Mouse (Mus musculus): ENCODE results near the gene Fyttd1. TPM values are rescaled to one million over a fixed set of nuclear protein-coding genes. Genes with fewer than 3 reads are reported as not detected.

Fyttd1 gene
- polyA plus RNA-seq, 2 experiments, result 9.8 to 33.3 TPM

DNA sequence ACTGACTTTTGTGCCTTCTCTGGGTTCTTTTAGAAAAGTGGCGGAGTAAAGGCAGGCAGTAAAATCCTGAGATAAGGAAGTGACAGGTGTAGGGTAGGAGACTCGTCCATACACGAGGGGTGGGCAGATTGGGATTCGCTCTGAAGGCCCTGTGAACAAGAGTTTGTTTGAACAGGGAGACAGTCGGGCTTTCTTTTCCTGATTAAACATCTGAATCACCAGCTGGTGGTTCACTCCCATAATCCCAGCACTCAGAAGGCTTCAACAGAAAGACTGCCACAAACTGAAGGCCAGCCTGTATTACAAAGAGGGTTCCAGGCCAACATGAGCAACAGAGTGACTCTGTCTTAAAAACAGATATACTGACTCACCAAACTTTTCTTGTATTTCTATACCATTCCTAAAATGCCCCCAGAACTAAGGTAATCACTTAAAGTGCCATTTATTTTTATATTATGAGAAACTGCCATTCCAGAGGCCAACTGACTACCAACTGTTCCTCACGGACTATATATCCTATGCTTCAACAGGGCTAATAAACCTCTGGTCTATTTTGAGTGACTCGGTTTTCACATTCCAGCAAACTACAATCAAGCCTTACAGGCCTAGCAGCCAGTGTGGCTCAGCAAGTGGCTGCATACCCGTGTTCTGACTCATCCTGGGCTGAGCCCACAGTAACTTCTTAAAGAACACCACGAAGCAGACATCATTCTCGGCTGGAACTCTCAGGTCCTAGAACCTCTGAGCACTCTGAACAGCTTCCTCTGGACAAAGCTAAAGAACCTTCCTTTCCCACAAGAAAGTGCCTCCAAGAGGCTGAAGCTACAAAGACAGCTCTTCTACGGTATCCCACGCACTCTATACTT, 18.3 kb upstream of the Fyttd1 start:
- H3K9me3 ChIP-seq (ENCODE audit: control insufficient read depth, low read length), result no peaks in the 10 kb centered on the region
- H3K4me2 ChIP-seq (ENCODE audit: low read depth), result no peak overlapping the region
- no peaks in the 10 kb centered on the region for H3K27me3 ChIP-seq (ENCODE audit: control insufficient read depth, insufficient read depth, low read length)
- H3K4me1 ChIP-seq (replicated peaks; ENCODE audit: control insufficient read depth in 2 of 2, insufficient read depth in 2 of 2, low read length in 1 of 2), result peaks cover 0 to 6% of the 10 kb centered on the region in 2 experiments; a peak in 2 of 4 replicates
- H3K4me3 ChIP-seq (ENCODE audit: insufficient read depth in 1 of 2, low read depth in 2 of 2, low read length in 2 of 2), result no peak overlapping the region
- TF ChIP-seq CTCF (IDR thresholded peaks at IDR 0.05; ENCODE audit: low read depth) (no peak), EP300 (IDR thresholded peaks at IDR 0.05; ENCODE audit: low read depth) (no peak)
- no peak overlapping the region for H3K27ac ChIP-seq
- no peak overlapping the region for H3K9ac ChIP-seq (replicated peaks)
- ATAC-seq (ENCODE audit: insufficient read depth) (no peak), DNase-seq (ENCODE audit: low read depth in 3 of 3, low spot score in 3 of 3) (no peak)
- no peaks in the 10 kb centered on the region for H3K36me3 ChIP-seq (replicated peaks; ENCODE audit: control insufficient read depth, insufficient read depth, low read depth)
- 50% methylated on average over 12 of the region's 12 CpGs for WGBS (ENCODE audit: insufficient replicate concordance)

DNA sequence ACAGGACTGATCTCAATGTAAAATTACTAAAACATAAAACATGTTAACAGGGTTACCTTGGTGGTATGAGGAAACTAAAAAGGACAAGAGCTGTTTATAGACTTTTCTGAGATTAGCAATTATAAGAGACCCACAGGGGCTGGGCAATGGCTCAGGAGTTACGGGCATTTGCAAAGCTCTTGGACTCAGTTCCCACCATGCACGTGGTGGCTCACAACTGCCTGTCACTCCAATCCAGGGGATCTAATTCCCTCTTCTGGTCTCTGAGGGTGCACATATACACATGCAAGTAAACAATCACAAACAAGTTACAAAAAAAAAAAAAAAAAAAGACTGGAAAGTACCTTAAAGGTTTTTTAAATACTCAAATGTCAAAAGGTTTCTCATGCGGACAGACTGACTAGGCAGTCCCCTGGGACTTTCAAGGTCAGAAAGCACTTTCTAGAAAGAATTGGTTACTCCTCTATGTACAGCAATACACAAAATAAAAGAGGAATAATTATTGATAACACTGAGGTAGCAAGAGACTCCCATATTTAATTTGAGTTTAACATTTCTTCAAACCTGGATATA, 15.4 kb upstream of the Fyttd1 start:
- Histone ChIP-seq H3K4me2 (ENCODE audit: low read depth) (no peak overlapping the region), H3K36me3 (replicated peaks; ENCODE audit: control insufficient read depth, insufficient read depth, low read depth) (no peaks in the 10 kb centered on the region), H3K4me1 (replicated peaks; ENCODE audit: control insufficient read depth in 2 of 2, insufficient read depth in 2 of 2, low read length in 1 of 2) (no peaks in the 10 kb centered on the region; a peak in 1 of 4 replicates), H3K9ac (replicated peaks) (no peak overlapping the region), H3K27ac (no peak overlapping the region), H3K9me3 (ENCODE audit: control insufficient read depth, low read length) (no peaks in the 10 kb centered on the region), H3K27me3 (ENCODE audit: control insufficient read depth, insufficient read depth, low read length) (no peaks in the 10 kb centered on the region), H3K4me3 (ENCODE audit: insufficient read depth in 1 of 2, low read depth in 2 of 2, low read length in 2 of 2) (no peak overlapping the region)
- DNase-seq (ENCODE audit: low read depth in 3 of 3, low spot score in 3 of 3) (no peak), ATAC-seq (ENCODE audit: insufficient read depth) (no peak)
- TF ChIP-seq CTCF (IDR thresholded peaks at IDR 0.05; ENCODE audit: low read depth) (no peak), EP300 (IDR thresholded peaks at IDR 0.05; ENCODE audit: low read depth) (no peak)
- WGBS (ENCODE audit: insufficient replicate concordance), result 85% methylated on average over 3 of the region's 3 CpGs

DNA sequence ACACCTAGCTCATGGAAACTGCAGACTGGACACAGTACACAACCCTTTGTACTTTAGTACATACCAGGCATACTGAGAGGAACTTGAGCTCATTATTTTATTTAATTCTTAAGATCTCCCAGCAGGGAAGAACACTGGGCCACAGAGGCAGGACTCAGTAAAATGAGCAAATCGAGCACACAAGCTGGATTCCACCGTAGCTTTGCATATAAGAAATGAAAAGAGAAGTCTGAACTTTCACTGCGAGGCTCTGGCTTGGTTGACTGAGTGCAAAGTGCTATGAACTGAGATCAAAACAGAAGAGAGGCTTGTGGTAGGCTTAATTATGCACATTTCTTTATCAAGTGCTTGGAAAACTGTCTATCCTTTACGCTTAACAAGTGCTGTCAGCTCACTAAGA, 11.9 kb upstream of the Fyttd1 start:
- no peaks in the 10 kb centered on the region for H3K36me3 ChIP-seq (replicated peaks; ENCODE audit: control insufficient read depth, insufficient read depth, low read depth)
- no peak for DNase-seq (ENCODE audit: low read depth in 3 of 3, low spot score in 3 of 3)
- no peaks in the 10 kb centered on the region for H3K9me3 ChIP-seq (ENCODE audit: control insufficient read depth, low read length)
- TF ChIP-seq CTCF (IDR thresholded peaks at IDR 0.05; ENCODE audit: low read depth), result no peak
- TF ChIP-seq EP300 (IDR thresholded peaks at IDR 0.05; ENCODE audit: low read depth), result no peak
- H3K4me2 ChIP-seq (ENCODE audit: low read depth), result no peak overlapping the region
- no peak overlapping the region for H3K27ac ChIP-seq
- H3K4me3 ChIP-seq (ENCODE audit: insufficient read depth in 1 of 2, low read depth in 2 of 2, low read length in 2 of 2), result no peak overlapping the region
- H3K4me1 ChIP-seq (replicated peaks; ENCODE audit: control insufficient read depth in 2 of 2, insufficient read depth in 2 of 2, low read length in 1 of 2), result peaks cover 6 to 8% of the 10 kb centered on the region in 2 experiments
- WGBS (ENCODE audit: insufficient replicate concordance), result 72% methylated on average over 4 of the region's 4 CpGs
- no peak overlapping the region for H3K9ac ChIP-seq (replicated peaks)
- H3K27me3 ChIP-seq (ENCODE audit: control insufficient read depth, insufficient read depth, low read length), result no peaks in the 10 kb centered on the region
- no peak for ATAC-seq (ENCODE audit: insufficient read depth)

DNA sequence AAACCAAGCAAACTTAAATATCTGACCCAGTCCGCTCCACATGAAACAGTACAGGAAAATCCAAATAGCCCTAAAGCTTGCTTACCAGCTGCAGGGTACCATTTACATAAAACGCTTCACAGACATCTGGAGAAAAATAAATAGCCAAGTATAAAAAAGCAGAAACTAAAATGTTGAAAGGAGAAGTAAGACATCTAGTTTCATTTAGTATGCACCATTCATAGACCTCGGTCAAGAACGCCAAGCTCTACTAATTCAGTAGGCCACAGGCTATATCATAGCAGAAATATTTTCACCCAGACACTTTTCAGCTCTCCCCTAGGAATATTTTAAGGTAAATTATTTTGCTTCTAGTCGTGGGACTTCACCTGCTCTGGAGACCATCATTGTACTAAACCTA, 10.6 kb upstream of the Fyttd1 start:
- peak overlapping the region; percentile 94; the same call in 1 of the 2 replicates for H3K4me2 ChIP-seq (ENCODE audit: low read depth)
- no peak overlapping the region; a peak in 1 of 4 replicates for H3K4me3 ChIP-seq (ENCODE audit: insufficient read depth in 1 of 2, low read depth in 2 of 2, low read length in 2 of 2)
- 72% methylated on average over 5 of the region's 5 CpGs for WGBS (ENCODE audit: insufficient replicate concordance)
- H3K27ac ChIP-seq, result no peak overlapping the region
- H3K36me3 ChIP-seq (replicated peaks; ENCODE audit: control insufficient read depth, insufficient read depth, low read depth), result no peaks in the 10 kb centered on the region
- TF ChIP-seq CTCF (IDR thresholded peaks at IDR 0.05; ENCODE audit: low read depth) (no peak), EP300 (IDR thresholded peaks at IDR 0.05; ENCODE audit: low read depth) (no peak)
- no peaks in the 10 kb centered on the region for H3K9me3 ChIP-seq (ENCODE audit: control insufficient read depth, low read length)
- no peak overlapping the region for H3K9ac ChIP-seq (replicated peaks)
- no peaks in the 10 kb centered on the region for H3K27me3 ChIP-seq (ENCODE audit: control insufficient read depth, insufficient read depth, low read length)
- DNase-seq (ENCODE audit: low read depth in 3 of 3, low spot score in 3 of 3) (no peak), ATAC-seq (ENCODE audit: insufficient read depth) (no peak)
- H3K4me1 ChIP-seq (replicated peaks; ENCODE audit: control insufficient read depth in 2 of 2, insufficient read depth in 2 of 2, low read length in 1 of 2), result peaks cover 6 to 8% of the 10 kb centered on the region in 2 experiments

DNA sequence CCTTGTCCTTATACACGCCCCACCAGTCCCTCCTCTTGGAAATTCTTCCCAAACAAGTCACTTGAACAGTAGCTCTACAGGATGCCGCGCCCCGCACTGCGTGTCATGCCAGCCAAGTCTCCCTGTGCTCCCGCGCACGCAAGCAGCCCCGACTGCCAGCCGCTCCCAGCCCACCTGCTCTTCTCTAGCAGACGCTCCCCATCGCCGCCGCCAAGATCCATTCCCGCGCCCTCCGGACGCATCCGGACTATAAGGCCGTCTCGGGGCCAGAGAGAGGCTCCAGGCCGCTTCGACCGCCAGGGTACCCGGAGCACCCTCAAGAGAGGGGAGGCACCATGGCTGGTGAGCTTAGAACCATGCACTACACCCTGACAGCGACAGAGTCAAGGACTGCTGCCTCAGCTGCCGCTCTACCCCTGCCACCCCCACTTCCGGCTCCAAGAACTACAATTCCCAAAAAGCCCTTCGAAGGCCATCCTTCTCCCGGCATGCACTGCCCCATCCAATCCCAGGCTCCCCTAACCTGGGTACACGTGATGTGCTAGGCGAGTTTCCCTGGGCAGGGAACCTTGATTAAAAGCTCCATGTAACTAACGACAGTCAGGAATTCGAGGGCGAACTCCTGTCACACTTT, 9.3 kb upstream of the Fyttd1 start:
- Histone ChIP-seq H3K4me3 (ENCODE audit: insufficient read depth in 1 of 2, low read depth in 2 of 2, low read length in 2 of 2) (peak overlapping the region; percentile 91 to 93), H3K4me2 (ENCODE audit: low read depth) (peak overlapping the region; percentile 94), H3K27me3 (ENCODE audit: control insufficient read depth, insufficient read depth, low read length) (no peaks in the 10 kb centered on the region), H3K9ac (replicated peaks) (peak overlapping the region; percentile 74), H3K36me3 (replicated peaks; ENCODE audit: control insufficient read depth, insufficient read depth, low read depth) (no peaks in the 10 kb centered on the region), H3K4me1 (replicated peaks; ENCODE audit: control insufficient read depth in 2 of 2, insufficient read depth in 2 of 2, low read length in 1 of 2) (peaks cover 6 to 8% of the 10 kb centered on the region in 2 experiments), H3K9me3 (ENCODE audit: control insufficient read depth, low read length) (no peaks in the 10 kb centered on the region), H3K27ac (peak overlapping the region; percentile 36; the same call in 1 of the 2 replicates)
- WGBS (ENCODE audit: insufficient replicate concordance), result under 1% methylated on average over 35 of the region's 35 CpGs
- TF ChIP-seq EP300 (IDR thresholded peaks at IDR 0.05; ENCODE audit: low read depth), result no peak
- no peak for TF ChIP-seq CTCF (IDR thresholded peaks at IDR 0.05; ENCODE audit: low read depth)
- peak; percentile 97 for ATAC-seq (ENCODE audit: insufficient read depth)
- peak; percentile 76 to 84 (median 77) for DNase-seq (ENCODE audit: low read depth in 3 of 3, low spot score in 3 of 3)

Measured in liver, embryonic 14.5 days (tissue).